Mouse (Mus musculus) hindbrain, embryonic 10.5 days (tissue): ENCODE measurements around the gene Wnt3a. TPM values are rescaled to one million over a fixed set of nuclear protein-coding genes. Genes with fewer than 3 reads are reported as not detected.

Experiments used
- DNase-seq: peaks from one replicate; pipeline ENCODE4 v3.0.0-alpha.2; 2017; ENCODE audit warnings: low spot score
- H3K27ac ChIP-seq: fragments of 300-500 bp; sonication (generic); 2 replicates; pipeline ENCODE4 v1.5.1; 2016; ENCODE audit warnings: mild to moderate bottlenecking, moderate library complexity
- H3K27me3 ChIP-seq: fragments of 300-500 bp; sonication (generic); 2 replicates; pipeline ENCODE4 v1.6.1; 2016; ENCODE audit warnings: mild to moderate bottlenecking; ENCODE audit not compliant: poor library complexity, insufficient read depth, severe bottlenecking
- H3K36me3 ChIP-seq: fragments of 300-500 bp; sonication (generic); 2 replicates; pipeline ENCODE4 v1.6.1; 2016; ENCODE audit warnings: mild to moderate bottlenecking, moderate library complexity
- H3K4me1 ChIP-seq: fragments of 300-500 bp; sonication (generic); replicated peaks from 2 replicates; pipeline ENCODE4 v1.6.1; 2016; ENCODE audit warnings: mild to moderate bottlenecking
- H3K4me3 ChIP-seq: fragments of 300-500 bp; sonication (generic); 2 replicates; pipeline ENCODE4 v1.5.1; 2016; ENCODE audit warnings: mild to moderate bottlenecking, moderate library complexity
- H3K9me3 ChIP-seq: fragments of 300-500 bp; sonication (generic); 2 replicates; pipeline ENCODE4 v1.6.1; 2016; ENCODE audit warnings: mild to moderate bottlenecking, moderate library complexity
- WGBS: fragments of 180-500 bp; shearing (Covaris S2); methylation state at CpG from one replicate; pipeline ENCODE4 v1.1.7; 2016; 5-methylcytosine and 5-hydroxymethylcytosine counted together
- polyA plus RNA-seq: library from polyadenylated mRNA; unstranded; fragments of >200 nt; fragmentation: Nextera tagmentation; extraction: Ambion mirVana; gene quantifications from 2 replicates; pipeline ENCODE4 v1.2.1, GENCODE M21; 2016

The Wnt3a gene
- polyA plus RNA-seq, 1 experiment from 2014 or later = 14.2 TPM

DNA sequence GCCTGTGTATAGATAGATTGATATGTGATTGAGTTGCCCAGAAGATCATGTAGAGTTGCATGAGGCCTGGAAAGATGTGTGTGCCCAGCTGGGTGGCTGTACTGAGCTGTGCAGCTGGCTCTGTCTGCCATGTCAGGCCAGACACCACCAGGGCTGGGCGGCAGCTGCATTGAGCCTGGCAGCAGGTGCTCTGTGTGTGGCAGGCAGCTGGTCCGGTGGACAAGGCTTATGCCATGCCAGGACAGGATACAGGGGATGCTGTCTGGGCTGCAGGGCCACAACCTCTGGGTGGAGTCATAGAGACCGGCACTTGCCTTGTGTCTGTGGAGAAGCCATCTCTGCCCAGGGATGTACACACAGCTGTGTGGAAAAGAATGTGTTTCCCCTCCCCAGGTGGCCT is 32.4 kb upstream of the Wnt3a start:
- no peaks in the 10 kb centered on the region for H3K27me3 ChIP-seq
- no peaks in the 10 kb centered on the region for H3K36me3 ChIP-seq
- no peak overlapping the region for H3K27ac ChIP-seq
- H3K9me3 ChIP-seq = no peaks in the 10 kb centered on the region
- no peak overlapping the region for H3K4me3 ChIP-seq
- WGBS = 79% methylated on average over 3 of the region's 3 CpGs
- no peak for DNase-seq
- H3K4me1 ChIP-seq = peaks cover 9% of the 10 kb centered on the region; the same call in 1 of the 2 replicates

DNA sequence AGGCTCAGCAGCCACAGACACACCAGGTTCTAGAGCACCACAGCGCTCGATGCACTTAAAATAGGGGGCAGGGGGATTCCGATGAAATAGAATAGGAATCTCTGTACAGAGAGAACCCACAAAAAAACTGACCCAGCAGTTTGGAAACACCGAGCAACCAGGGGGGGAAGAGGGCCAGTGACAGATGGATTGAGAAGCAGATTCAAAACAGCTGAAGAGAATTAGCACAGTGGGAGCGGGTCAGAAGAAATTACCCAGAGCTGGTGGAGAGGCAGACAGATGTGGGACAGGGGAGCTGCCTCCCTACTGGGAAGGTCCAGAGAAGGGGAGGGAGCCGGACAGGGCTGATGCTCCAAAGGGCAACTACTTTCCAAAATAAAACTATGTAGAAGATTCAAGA is 26.0 kb upstream of the Wnt3a start:
- H3K4me3 ChIP-seq = no peak overlapping the region
- no peaks in the 10 kb centered on the region for H3K36me3 ChIP-seq
- WGBS = 59% methylated on average over 6 of the region's 6 CpGs
- H3K27ac ChIP-seq = no peak overlapping the region
- peaks cover 42% of the 10 kb centered on the region for H3K4me1 ChIP-seq
- H3K9me3 ChIP-seq = no peaks in the 10 kb centered on the region
- no peak for DNase-seq
- peaks cover 12% of the 10 kb centered on the region for H3K27me3 ChIP-seq

DNA sequence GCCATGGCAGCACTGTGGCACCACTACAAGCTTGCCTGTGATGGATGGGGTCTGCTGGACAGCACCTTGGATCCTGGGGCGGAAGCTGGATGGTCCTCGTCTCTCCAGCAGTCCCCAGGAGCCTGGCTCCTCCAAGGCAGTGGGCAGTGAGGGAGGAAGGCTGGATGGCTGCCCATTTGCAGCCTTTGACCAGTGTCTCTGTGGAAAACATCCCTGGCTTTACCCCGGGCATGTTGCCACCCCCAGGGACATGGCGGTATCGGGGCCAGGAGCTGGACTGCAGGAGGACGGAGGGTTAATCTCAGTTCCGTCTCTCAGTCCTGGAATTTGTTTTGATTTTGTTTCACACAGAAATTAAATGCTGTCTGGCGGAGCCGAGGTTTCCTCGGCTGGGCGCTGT is 23.4 kb upstream of the Wnt3a start:
- peak overlapping the region; percentile 57 for H3K27ac ChIP-seq
- peaks cover 65% of the 10 kb centered on the region for H3K4me1 ChIP-seq
- no peaks in the 10 kb centered on the region for H3K9me3 ChIP-seq
- H3K36me3 ChIP-seq = no peaks in the 10 kb centered on the region
- no peak overlapping the region for H3K4me3 ChIP-seq
- DNase-seq = no peak
- 74% methylated on average over 11 of the region's 11 CpGs for WGBS
- H3K27me3 ChIP-seq = peaks cover 34% of the 10 kb centered on the region

DNA sequence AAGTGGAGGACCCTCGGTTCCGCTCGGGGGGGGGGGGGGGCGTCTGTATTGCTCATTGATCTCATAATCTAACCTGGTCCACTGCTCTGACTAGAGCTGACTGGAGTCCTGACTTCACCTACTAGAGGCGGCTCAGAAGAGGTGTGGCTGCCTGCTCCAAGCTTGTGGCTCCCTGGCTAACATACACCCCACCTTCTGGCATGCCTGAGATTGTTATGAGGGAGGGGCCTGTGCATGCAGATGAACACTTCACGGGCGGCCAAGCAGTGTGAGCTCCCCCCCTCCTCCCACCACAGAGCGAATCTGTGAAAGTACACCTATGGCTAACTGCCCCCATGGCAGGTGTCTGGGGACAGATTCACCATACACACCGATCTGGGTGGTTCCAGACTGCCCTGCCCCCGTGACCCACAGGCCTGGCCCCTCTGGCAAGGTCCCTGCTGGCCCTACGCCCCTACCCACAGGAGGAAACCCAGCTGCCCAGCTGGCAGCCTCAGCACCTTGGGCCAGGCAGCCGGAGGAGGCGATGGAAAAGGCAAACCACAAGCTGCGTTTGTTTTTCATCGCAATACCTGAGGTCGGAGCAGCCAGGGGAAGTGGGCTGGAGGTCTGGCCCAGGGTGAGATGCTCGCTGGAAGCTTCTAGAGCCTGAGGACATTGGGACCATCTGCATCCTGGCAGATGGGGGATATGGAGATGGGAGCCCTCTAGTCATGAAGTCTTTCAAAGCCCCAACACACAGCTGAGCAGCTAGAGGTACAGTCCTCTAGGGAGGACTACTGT is 22.7 kb upstream of the Wnt3a start:
- peak overlapping the region; percentile 57 for H3K27ac ChIP-seq
- H3K27me3 ChIP-seq = peaks cover 41% of the 10 kb centered on the region
- DNase-seq = no peak
- H3K9me3 ChIP-seq = no peaks in the 10 kb centered on the region
- peaks cover 72% of the 10 kb centered on the region for H3K4me1 ChIP-seq
- WGBS = 72% methylated on average over 17 of the region's 17 CpGs
- no peak overlapping the region for H3K4me3 ChIP-seq
- H3K36me3 ChIP-seq = no peaks in the 10 kb centered on the region

DNA sequence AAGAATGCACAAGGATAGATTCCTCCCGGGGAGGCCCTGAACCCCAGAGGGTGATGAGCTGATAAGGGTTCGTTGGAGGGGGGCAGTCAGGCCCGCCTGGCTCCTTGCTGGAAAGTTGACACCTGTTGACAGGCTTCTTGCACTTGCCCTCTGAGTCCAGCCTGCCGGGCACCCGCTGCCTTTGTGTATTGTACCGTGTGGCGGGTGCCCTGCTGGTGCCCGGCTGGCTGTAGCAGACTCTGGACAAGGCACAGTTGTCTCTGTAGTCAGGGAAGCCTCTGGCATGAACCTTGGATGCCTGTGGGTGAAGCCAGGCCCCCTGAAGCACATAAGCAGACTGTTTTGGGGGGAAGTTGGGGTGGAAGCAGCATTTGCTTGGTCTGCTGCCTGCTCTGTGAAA is 21.9 kb upstream of the Wnt3a start:
- Histone ChIP-seq H3K4me3 (no peak overlapping the region), H3K27ac (peak overlapping the region; percentile 57), H3K4me1 (peaks cover 79% of the 10 kb centered on the region), H3K36me3 (no peaks in the 10 kb centered on the region), H3K27me3 (peaks cover 48% of the 10 kb centered on the region), H3K9me3 (no peaks in the 10 kb centered on the region)
- no peak for DNase-seq
- 65% methylated on average over 8 of the region's 8 CpGs for WGBS

DNA sequence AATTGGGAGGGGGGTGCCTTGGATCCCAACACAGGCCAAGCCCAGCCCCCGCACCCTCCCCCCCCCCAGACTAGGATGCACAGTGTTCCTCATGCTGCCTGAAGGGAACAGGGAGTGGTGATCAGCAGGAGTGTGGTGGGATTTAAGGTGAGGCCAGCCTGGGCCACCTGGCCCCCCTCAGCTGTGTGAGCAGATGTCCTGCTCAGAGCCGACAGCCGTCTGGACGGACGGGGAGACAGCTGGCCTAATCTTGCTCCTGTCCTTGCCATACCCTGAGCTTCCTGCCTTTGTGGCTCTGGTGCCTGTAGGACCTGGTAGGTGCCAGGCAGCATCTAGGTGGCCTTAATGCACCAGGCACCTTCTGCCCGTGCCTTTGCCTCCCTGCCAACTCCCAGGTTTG is 21.5 kb upstream of the Wnt3a start:
- H3K9me3 ChIP-seq = no peaks in the 10 kb centered on the region
- H3K27ac ChIP-seq = peak overlapping the region; percentile 57
- 0 out of 2 replicates have a peak overlapping the region, but pooled peaks have one; percentile 3 for H3K4me3 ChIP-seq
- H3K4me1 ChIP-seq = peaks cover 84% of the 10 kb centered on the region
- H3K36me3 ChIP-seq = no peaks in the 10 kb centered on the region
- DNase-seq = no peak
- H3K27me3 ChIP-seq = peaks cover 53% of the 10 kb centered on the region
- 70% methylated on average over 6 of the region's 6 CpGs for WGBS

DNA sequence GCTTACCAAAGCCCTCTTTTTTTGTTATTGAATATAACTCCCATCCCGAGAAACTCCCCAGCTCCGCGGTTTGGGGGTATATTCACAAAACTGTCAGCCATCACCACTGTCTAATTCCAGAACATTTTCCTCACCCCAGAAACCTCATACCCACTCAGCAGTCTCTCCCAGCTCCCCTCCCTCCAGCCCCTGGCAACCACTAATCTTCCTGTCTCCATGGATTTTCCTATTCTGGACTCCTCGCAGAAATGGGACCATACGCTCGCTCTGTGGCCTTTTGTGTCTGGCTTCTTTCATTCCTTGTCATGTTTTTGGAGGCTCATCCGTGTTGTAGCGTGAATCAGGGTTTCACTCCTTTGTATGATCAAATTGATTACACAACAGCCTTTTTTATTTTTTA is 19.4 kb upstream of the Wnt3a start:
- WGBS = 53% methylated on average over 8 of the region's 8 CpGs
- Histone ChIP-seq H3K4me1 (peaks cover 92% of the 10 kb centered on the region), H3K27ac (no peak overlapping the region), H3K27me3 (peaks cover 73% of the 10 kb centered on the region), H3K9me3 (no peaks in the 10 kb centered on the region), H3K4me3 (no peak overlapping the region), H3K36me3 (no peaks in the 10 kb centered on the region)
- no peak for DNase-seq

DNA sequence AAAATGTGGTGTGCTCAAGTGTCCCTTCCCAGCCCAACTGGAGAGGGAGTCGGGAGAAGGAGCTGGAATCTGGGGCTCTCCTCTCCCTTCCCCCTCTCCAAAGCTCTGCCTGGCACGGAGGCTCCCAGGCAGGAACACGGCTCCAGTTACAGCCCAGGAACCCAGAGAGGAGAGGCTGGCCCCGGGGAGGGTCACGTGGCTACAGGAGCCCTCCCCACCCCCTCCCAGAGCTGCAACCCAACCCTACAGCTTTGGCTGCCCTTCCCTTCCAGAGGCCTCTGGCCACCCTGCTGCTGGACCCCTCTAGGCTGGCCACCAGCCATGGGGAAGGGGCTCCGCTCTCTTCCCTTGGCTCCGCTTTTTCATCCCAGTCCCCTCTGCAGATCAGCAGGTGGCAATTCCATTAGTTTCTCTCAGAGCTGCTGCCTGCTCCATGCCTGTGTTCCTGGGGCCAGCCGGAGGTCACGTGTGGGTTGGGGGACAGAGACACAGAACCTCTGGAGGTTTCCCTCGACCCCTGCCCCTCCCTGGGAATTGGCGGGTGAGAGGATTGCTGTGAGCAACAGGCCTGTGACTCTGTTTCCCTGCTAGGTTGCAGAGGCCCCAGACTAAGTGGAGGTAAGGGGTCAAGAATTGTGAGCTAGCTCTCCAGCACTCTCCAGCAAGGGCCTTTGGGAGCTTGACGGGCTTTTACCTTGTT is 18.7 kb upstream of the Wnt3a start:
- Histone ChIP-seq H3K36me3 (no peaks in the 10 kb centered on the region), H3K4me1 (peaks cover 89% of the 10 kb centered on the region), H3K27ac (peak overlapping the region; percentile 82), H3K27me3 (peaks cover 81% of the 10 kb centered on the region), H3K9me3 (no peaks in the 10 kb centered on the region), H3K4me3 (peak overlapping the region; percentile 68)
- WGBS = 5% methylated on average over 12 of the region's 12 CpGs
- peak; percentile 63 for DNase-seq

DNA sequence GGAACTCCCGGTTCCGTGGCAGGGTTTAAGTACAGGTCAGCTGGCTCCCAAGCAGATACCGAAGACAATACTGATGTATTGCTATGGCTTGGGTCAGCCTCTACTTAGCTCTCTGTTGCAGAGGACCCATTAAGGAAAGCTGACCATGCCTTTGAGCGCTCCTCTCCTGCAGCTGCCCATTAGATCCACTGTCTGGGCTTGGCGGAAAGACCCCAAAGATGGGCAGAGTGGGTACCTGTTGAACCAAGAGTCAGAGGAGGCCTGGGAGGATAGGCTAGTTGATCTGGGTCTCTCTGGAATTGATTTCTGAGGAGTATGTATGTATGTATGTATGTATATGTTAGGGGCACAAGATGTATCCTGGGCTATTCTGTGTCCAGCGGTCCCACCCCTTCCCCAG is 18.1 kb upstream of the Wnt3a start:
- H3K4me1 ChIP-seq = peaks cover 82% of the 10 kb centered on the region
- H3K36me3 ChIP-seq = no peaks in the 10 kb centered on the region
- H3K9me3 ChIP-seq = no peaks in the 10 kb centered on the region
- H3K27me3 ChIP-seq = peaks cover 87% of the 10 kb centered on the region
- WGBS = 41% methylated on average over 6 of the region's 6 CpGs
- peak overlapping the region; percentile 82 for H3K27ac ChIP-seq
- H3K4me3 ChIP-seq = peak overlapping the region; percentile 68
- DNase-seq = no peak

DNA sequence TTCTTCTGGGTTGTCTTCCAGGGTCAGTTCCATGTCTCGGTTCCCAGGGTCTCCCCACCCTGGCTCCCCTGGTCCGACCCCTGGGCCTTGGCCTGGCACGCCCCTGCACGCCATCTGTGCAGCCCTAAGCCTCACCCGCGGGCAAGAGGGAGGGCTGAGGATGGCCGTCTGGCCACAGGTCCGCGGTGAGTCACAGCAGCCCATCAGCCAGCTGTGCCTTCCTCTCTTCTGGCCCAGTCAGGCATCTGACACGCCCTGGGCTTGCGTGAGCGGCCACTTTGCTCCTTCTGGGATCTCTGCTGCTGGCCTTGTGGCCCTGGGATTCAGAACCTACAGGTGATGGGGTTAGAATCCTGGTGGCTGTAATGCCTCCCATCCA is 17.6 kb upstream of the Wnt3a start:
- Histone ChIP-seq H3K4me1 (peaks cover 79% of the 10 kb centered on the region), H3K27me3 (peaks cover 92% of the 10 kb centered on the region), H3K9me3 (no peaks in the 10 kb centered on the region), H3K36me3 (no peaks in the 10 kb centered on the region), H3K4me3 (peak overlapping the region; percentile 68), H3K27ac (peak overlapping the region; percentile 82)
- no peak for DNase-seq
- 20% methylated on average over 12 of the region's 12 CpGs for WGBS

DNA sequence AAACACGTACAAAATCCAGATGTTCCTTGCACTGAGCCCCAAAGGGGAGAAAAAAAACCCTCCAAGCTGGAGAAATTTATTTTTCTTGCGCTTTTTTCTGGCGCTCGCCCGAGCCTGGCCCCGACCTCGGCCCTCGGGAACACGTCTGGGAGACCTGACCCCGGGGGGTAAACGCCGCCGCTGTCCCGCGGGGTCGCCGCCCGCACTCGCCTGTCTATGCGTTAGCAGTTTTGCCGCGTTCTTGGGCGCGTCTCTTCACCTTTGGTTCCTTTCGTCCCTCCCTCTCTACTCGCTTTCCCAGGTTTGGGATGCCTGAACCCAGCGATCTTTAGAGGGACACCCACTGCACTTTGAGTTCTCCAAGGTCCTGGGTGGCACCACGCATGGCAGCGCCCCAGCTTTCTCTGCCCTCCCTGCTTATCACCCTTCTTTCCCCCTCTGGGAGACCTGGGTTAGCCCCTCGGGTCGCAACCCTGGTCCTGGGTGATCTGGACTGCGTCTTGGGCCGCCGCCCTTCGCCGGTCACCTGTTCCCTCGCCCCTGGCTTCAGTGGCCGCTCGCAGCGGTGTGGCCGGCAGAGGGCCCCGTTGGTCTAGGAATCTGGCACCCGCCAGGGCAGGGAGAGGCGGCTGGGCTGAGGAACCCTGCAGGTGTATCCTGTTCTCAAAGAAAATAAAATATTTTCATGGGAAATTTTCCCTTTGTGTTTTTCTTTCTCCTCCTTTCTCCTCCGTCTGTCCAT is 17.0 kb upstream of the Wnt3a start:
- no peaks in the 10 kb centered on the region for H3K36me3 ChIP-seq
- H3K4me3 ChIP-seq = peak overlapping the region; percentile 68
- peak overlapping the region; percentile 82 for H3K27ac ChIP-seq
- peaks cover 93% of the 10 kb centered on the region for H3K27me3 ChIP-seq
- under 1% methylated on average over 45 of the region's 45 CpGs for WGBS
- H3K4me1 ChIP-seq = peaks cover 78% of the 10 kb centered on the region
- H3K9me3 ChIP-seq = no peaks in the 10 kb centered on the region
- peak; percentile 81 for DNase-seq

DNA sequence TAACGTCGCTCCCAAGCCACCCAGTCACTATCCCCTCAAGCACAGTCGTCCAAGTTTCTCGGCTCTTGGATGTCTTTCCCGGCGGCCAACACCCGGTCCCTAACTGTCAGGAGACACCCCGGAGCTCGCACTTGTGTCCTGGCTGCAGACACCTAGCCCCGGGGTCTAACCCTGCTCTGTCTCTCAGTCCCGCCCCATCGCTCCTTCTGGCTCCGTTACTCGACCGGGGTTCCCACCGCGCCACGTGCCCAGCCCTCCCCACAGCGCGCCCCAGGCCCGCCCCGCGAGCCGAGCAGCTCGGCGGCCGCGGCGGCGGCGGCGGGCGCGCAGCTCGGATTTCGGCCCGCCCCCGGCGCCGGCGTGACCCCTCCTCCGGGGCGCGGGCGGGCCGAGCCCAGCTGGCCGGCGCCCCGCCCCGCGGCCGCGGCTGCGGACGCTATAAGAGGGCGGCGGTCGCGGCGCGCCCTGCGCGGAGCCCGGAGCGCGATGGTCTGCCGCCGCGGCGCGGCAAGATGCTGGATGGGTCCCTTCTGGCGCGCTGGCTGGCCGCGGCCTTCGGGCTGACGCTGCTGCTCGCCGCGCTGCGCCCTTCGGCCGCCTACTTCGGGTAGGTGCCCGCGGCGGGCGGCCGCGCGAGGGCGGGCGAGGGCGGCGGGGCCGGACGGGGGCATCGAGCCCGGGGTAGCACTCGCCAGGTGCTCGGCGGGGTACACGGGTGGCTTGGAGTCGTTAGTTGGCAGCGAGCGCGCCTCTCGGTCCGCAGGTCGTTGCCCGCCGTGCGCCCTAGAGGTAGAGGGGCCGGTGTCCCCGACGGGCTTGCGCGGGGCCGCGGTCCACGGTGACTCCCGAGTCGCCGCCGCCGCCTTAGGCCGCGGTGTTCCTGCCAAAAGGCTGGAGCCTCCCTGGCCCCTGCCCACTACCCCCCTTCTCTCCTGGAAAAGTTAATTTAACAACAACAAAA is 16.2 kb upstream of the Wnt3a start, which contains the start of gene Wnt9a:
Gene Wnt9a, plus strand, starts transcription at position 468 of the 961 bp plus-strand sequence.
- H3K4me1 ChIP-seq = peaks cover 70% of the 10 kb centered on the region
- H3K9me3 ChIP-seq = no peaks in the 10 kb centered on the region
- no peaks in the 10 kb centered on the region for H3K36me3 ChIP-seq
- H3K4me3 ChIP-seq = peak within 1 kb of the TSS; percentile 68
- H3K27ac ChIP-seq = peak within 1 kb of the TSS; percentile 82
- peaks cover 89% of the 10 kb centered on the region for H3K27me3 ChIP-seq
- WGBS = 2% methylated on average over 128 of the region's 128 CpGs
- DNase-seq = peak; percentile 53
